Comparison of ENCODE assay signal across 7 mouse cellular contexts in genomic region chr1:74893134-74893855, GRCm38 (mm10). TPM values are rescaled to one million over a fixed set of nuclear protein-coding genes. Genes with fewer than 3 reads are reported as not detected.
DNase-seq lines count a peak whose midpoint lies in the region; ATAC-seq and TF ChIP-seq lines count a peak whose summit lies in the region.

Gene Cryba2 (minus strand): TSS chr1:74893143.

- peak; percentile 67 for ATAC-seq in cerebellum, adult (ENCODE audit: insufficient number of reproducible peaks, low FRiP score, low TSS enrichment)
- ATAC-seq in forebrain, embryonic 12.5 days (ENCODE audit: low FRiP score) = 0 out of 2 replicates have a peak, but pooled peaks have one; percentile 33
- no peak for ATAC-seq in intestine, postnatal 0 days

- H3K4me2 ChIP-seq in forebrain, embryonic 12.5 days = peak within 1 kb of the TSS; percentile 37
- H3K4me2 ChIP-seq in intestine, postnatal 0 days (replicated peaks; ENCODE audit: low read depth) = peak within 1 kb of the TSS; percentile 45

- 3% methylated on average over 25 of the region's 25 CpGs for WGBS in forebrain, embryonic 12.5 days
- 6% methylated on average over 25 of the region's 25 CpGs for WGBS in intestine, postnatal 0 days

- H3K4me1 ChIP-seq in forebrain, embryonic 12.5 days = peaks cover 21% of the 10 kb centered on the region
- no peaks in the 10 kb centered on the region for H3K4me1 ChIP-seq in intestine, postnatal 0 days (replicated peaks; ENCODE audit: control insufficient read depth, insufficient read depth, low read length)

- H3K4me3 ChIP-seq in forebrain, embryonic 12.5 days (replicated peaks) = peak within 1 kb of the TSS; percentile 21
- H3K4me3 ChIP-seq in intestine, postnatal 0 days (ENCODE audit: low read depth, low read length) = peak within 1 kb of the TSS; percentile 7; the same call in 1 of the 2 replicates

- no peaks in the 10 kb centered on the region for H3K36me3 ChIP-seq in forebrain, embryonic 12.5 days (replicated peaks)
- H3K36me3 ChIP-seq in intestine, postnatal 0 days (ENCODE audit: control insufficient read depth, insufficient read depth) = no peaks in the 10 kb centered on the region

- peak; percentile 79 for TF ChIP-seq CTCF in intestine, postnatal 0 days (IDR thresholded peaks at IDR 0.05; ENCODE audit: low read depth)

- H3K27me3 ChIP-seq in forebrain, embryonic 12.5 days = peaks cover 99% of the 10 kb centered on the region
- H3K27me3 ChIP-seq in intestine, postnatal 0 days (replicated peaks; ENCODE audit: control insufficient read depth, insufficient read depth, low read length) = peaks cover 62% of the 10 kb centered on the region

- H3K9ac ChIP-seq in forebrain, embryonic 12.5 days = no peak within 1 kb of the TSS
- H3K9ac ChIP-seq in intestine, postnatal 0 days (ENCODE audit: low read depth, low read length) = no peak within 1 kb of the TSS

- H3K27ac ChIP-seq in forebrain, embryonic 12.5 days = no peak within 1 kb of the TSS
- no peak within 1 kb of the TSS for H3K27ac ChIP-seq in intestine, postnatal 0 days (ENCODE audit: low read depth, low read length)

- no peaks in the 10 kb centered on the region for H3K9me3 ChIP-seq in forebrain, embryonic 12.5 days
- H3K9me3 ChIP-seq in intestine, postnatal 0 days (ENCODE audit: control insufficient read depth) = no peaks in the 10 kb centered on the region

- DNase-seq in urinary bladder, postnatal 14 days (ENCODE audit: low spot score) = peak; percentile 56
- no peak for DNase-seq in urinary bladder, postnatal 10 days (ENCODE audit: low spot score)
- peak; percentile 41 for DNase-seq in lung, postnatal 25 days (ENCODE audit: low spot score)
- DNase-seq in right cerebral cortex, postnatal 4 days = peak; percentile 67

RNA-seq across cellular contexts. Expression of gene Cryba2, which starts in this region (rescaled TPM):
- not detected in 2 replicates for polyA plus RNA-seq in forebrain, embryonic 12.5 days (2016; fragmentation: Nextera tagmentation; extraction: Ambion mirVana)
- 0.71 and 1.2 TPM in 2 replicates for polyA plus RNA-seq in intestine, postnatal 0 days (2015; fragmentation: Nextera tagmentation; extraction: Ambion mirVana)

Comparison
In these comparisons a context has a peak if more than half of its experiments do, and no peak if none do; other contexts are left out.
1. Peak in ATAC-seq, H3K4me3 ChIP-seq and H3K4me2 ChIP-seq in forebrain, embryonic 12.5 days; RNA of the gene not detected or under 1 TPM.